Mouse (Mus musculus): ENCODE measurements around the gene Zfp553. TPM values are rescaled to one million over a fixed set of nuclear protein-coding genes. Genes with fewer than 3 reads are reported as not detected.
A peak's percentile ranks its signal among the peaks of the same experiment; 100 is the strongest.

Zfp553 gene
- total and polyA plus RNA-seq, 3 experiments, result 9.8 to 17.4 (median 15.0) TPM

GRCm38 (mm10) chr7:127273118-127273923 is 40.5 kb downstream of the Zfp553 start:
- H3K27me3 ChIP-seq (replicated peaks), result no peaks in the 10 kb centered on the region
- H3K27ac ChIP-seq (ENCODE audit: insufficient read depth, low read depth), result peak overlapping the region; percentile 78
- DNase-seq (ENCODE audit: extremely low read depth), result no peak
- peaks cover 10% of the 10 kb centered on the region for H3K9me3 ChIP-seq (replicated peaks; ENCODE audit: low read length)
- peak overlapping the region; percentile 85 to 98 (median 98) for H3K4me3 ChIP-seq (replicated peaks in 1 of 3; ENCODE audit: low read depth in 2 of 3, low read length in 2 of 3, poor library complexity in 1 of 3)
- H3K36me3 ChIP-seq (replicated peaks in 1 of 2; ENCODE audit: control insufficient read depth in 1 of 2, insufficient read depth in 1 of 2, low read length in 1 of 2), result peaks cover 17 to 42% of the 10 kb centered on the region in 2 experiments
- H3K79me2 ChIP-seq (replicated peaks; ENCODE audit: control insufficient read depth, extremely low read depth, insufficient read depth, poor library complexity, severe bottlenecking), result peaks cover 33% of the 10 kb centered on the region
- H3K4me1 ChIP-seq (ENCODE audit: control insufficient read depth in 1 of 2, insufficient read depth in 2 of 2), result peaks cover 17 to 54% of the 10 kb centered on the region in 2 experiments
- in situ Hi-C loops (cut with MboI; ENCODE audit: low pct_ligation_motif_present, low pct_unique_long_range_greater_than_20kb, low sequenced_read_pairs), result no loop called here
- peak overlapping the region; percentile 79 for H3K4me2 ChIP-seq (ENCODE audit: insufficient read depth, low read depth, poor library complexity, severe bottlenecking)
- H3K9ac ChIP-seq (ENCODE audit: insufficient read depth, low read depth), result peak overlapping the region; percentile 93
- TF ChIP-seq CHD1 (IDR thresholded peaks at IDR 0.05; ENCODE audit: low read depth, low read length), result peak; percentile 78
- no peak for TF ChIP-seq EP300 (IDR thresholded peaks at IDR 0.05; ENCODE audit: low read length)
- no peak for TF ChIP-seq ZMIZ1 (IDR thresholded peaks at IDR 0.05; ENCODE audit: low read depth, low read length)
- TF ChIP-seq MYC (IDR thresholded peaks at IDR 0.05; ENCODE audit: low read depth, low read length), result 0 out of 2 replicates have a peak, but pooled peaks have one; percentile 31
- TF ChIP-seq MAX (IDR thresholded peaks at IDR 0.05; ENCODE audit: low read length), result peak; percentile 41
- 0 out of 2 replicates have a peak, but pooled peaks have one; percentile 1 for TF ChIP-seq TBP (conservative IDR thresholded peaks at IDR 0.05; ENCODE audit: low read depth, low read length)
- TF ChIP-seq USF1 (IDR thresholded peaks at IDR 0.05; ENCODE audit: low read depth, low read length), result no peak
- TF ChIP-seq SIN3A (IDR thresholded peaks at IDR 0.05; ENCODE audit: low read length), result peak; percentile 58; the same call in 1 of the 2 replicates
- dilution Hi-C loops (cut with MboI; ENCODE audit: extremely low pct_ligation_motif_present, extremely low pct_unique_long_range_greater_than_20kb, low sequenced_read_pairs), result no loop called here

- Histone ChIP-seq H3K4me1 (ENCODE audit: control insufficient read depth in 1 of 2, insufficient read depth in 2 of 2) (peaks cover 21 to 60% of the 10 kb centered on the region in 2 experiments), H3K9ac (ENCODE audit: insufficient read depth, low read depth) (peak within 1 kb of the TSS; percentile 93), H3K4me2 (ENCODE audit: insufficient read depth, low read depth, poor library complexity, severe bottlenecking) (peak within 1 kb of the TSS; percentile 79), H3K27me3 (replicated peaks) (no peaks in the 10 kb centered on the region), H3K79me2 (replicated peaks; ENCODE audit: control insufficient read depth, extremely low read depth, insufficient read depth, poor library complexity, severe bottlenecking) (peaks cover 33% of the 10 kb centered on the region), H3K9me3 (replicated peaks; ENCODE audit: low read length) (peaks cover 3% of the 10 kb centered on the region), H3K27ac (ENCODE audit: insufficient read depth, low read depth) (peak within 1 kb of the TSS; percentile 78), H3K4me3 (replicated peaks in 1 of 3; ENCODE audit: low read depth in 2 of 3, low read length in 2 of 3, poor library complexity in 1 of 3) (peak within 1 kb of the TSS; percentile 85 to 98 (median 98)), H3K36me3 (replicated peaks in 1 of 2; ENCODE audit: control insufficient read depth in 1 of 2, insufficient read depth in 1 of 2, low read length in 1 of 2) (peaks cover 17 to 35% of the 10 kb centered on the region in 2 experiments)
- in situ Hi-C loops (cut with MboI; ENCODE audit: low pct_ligation_motif_present, low pct_unique_long_range_greater_than_20kb, low sequenced_read_pairs), result no loop called here
- dilution Hi-C loops (cut with MboI; ENCODE audit: extremely low pct_ligation_motif_present, extremely low pct_unique_long_range_greater_than_20kb, low sequenced_read_pairs), result no loop called here
- DNase-seq (ENCODE audit: extremely low read depth), result peak; percentile 95
- TF ChIP-seq KAT2A (IDR thresholded peaks at IDR 0.05; ENCODE audit: insufficient replicate concordance, low read length), result no peak
- peak; percentile 63; the same call in 1 of the 2 replicates for TF ChIP-seq MEF2A (IDR thresholded peaks at IDR 0.05; ENCODE audit: borderline replicate concordance, low read depth, low read length)
- peak; percentile 94 for TF ChIP-seq MAX (IDR thresholded peaks at IDR 0.05; ENCODE audit: low read length)
- TF ChIP-seq SMC3 (IDR thresholded peaks at IDR 0.05; ENCODE audit: low read depth, low read length), result no peak
- peak; percentile 95 for TF ChIP-seq POLR2AphosphoS2 (IDR thresholded peaks at IDR 0.05; ENCODE audit: low read depth, low read length)
- TF ChIP-seq TCF12 (IDR thresholded peaks at IDR 0.05; ENCODE audit: low read depth, low read length), result peak; percentile 85
- peak; percentile 69 for TF ChIP-seq HCFC1 (IDR thresholded peaks at IDR 0.05; ENCODE audit: low read depth, low read length)
- no peak for TF ChIP-seq ZKSCAN1 (IDR thresholded peaks at IDR 0.05; ENCODE audit: borderline replicate concordance, low read depth, low read length)
- TF ChIP-seq UBTF (IDR thresholded peaks at IDR 0.05; ENCODE audit: low read depth, low read length), result no peak
- no peak; the same call in 1 of the 2 replicates for TF ChIP-seq CHD1 (IDR thresholded peaks at IDR 0.05; ENCODE audit: low read depth, low read length)
- no peak; the same call in 1 of the 2 replicates for TF ChIP-seq RCOR1 (conservative IDR thresholded peaks at IDR 0.05; ENCODE audit: low read depth, low read length)
- TF ChIP-seq POLR2A (IDR thresholded peaks at IDR 0.05; ENCODE audit: low read depth, low read length), result peak; percentile 100
- TF ChIP-seq CTCF (conservative IDR thresholded peaks at IDR 0.05 in 1 of 2, IDR thresholded peaks at IDR 0.05 in 1 of 2; ENCODE audit: low read depth in 2 of 2, low read length in 2 of 2), result no peak
- peak; percentile 99 for TF ChIP-seq ZMIZ1 (IDR thresholded peaks at IDR 0.05; ENCODE audit: low read depth, low read length)
- no peak for TF ChIP-seq RAD21 (IDR thresholded peaks at IDR 0.05; ENCODE audit: low read depth, low read length)
- no peak for TF ChIP-seq MAFK (IDR thresholded peaks at IDR 0.05; ENCODE audit: insufficient replicate concordance, low read length)
- 0 out of 2 replicates have a peak, but pooled peaks have one; percentile 27 for TF ChIP-seq MAZ (IDR thresholded peaks at IDR 0.05; ENCODE audit: low read depth, low read length)
- peak; percentile 75 for TF ChIP-seq IRF4 (IDR thresholded peaks at IDR 0.05; ENCODE audit: low read depth, low read length)
- TF ChIP-seq NRF1 (IDR thresholded peaks at IDR 0.05; ENCODE audit: low read depth, low read length), result no peak
- no peak for TF ChIP-seq ZNF384 (IDR thresholded peaks at IDR 0.05; ENCODE audit: low read depth, low read length)
- TF ChIP-seq E2F4 (IDR thresholded peaks at IDR 0.05; ENCODE audit: insufficient replicate concordance, low read depth, low read length), result peak; percentile 81; the same call in 1 of the 2 replicates
- TF ChIP-seq MXI1 (IDR thresholded peaks at IDR 0.05; ENCODE audit: low read depth, low read length), result peak; percentile 95
- peak; percentile 99 for TF ChIP-seq NELFE (IDR thresholded peaks at IDR 0.05; ENCODE audit: low read depth, low read length)
Observed at GRCm38 (mm10) chr7:127273925-127274789, 41.3 kb downstream of the Zfp553 start, which contains the start of gene Sephs2. TSS of gene Sephs2 (minus strand) at chr7:127274055.
